Mouse (Mus musculus): ENCODE measurements around the gene Dnajb2. TPM values are rescaled to one million over a fixed set of nuclear protein-coding genes. Genes with fewer than 3 reads are reported as not detected.
"Not testable (repeated sequence)": the region's sequence is repeated elsewhere in the genome, so short reads cannot be mapped to it uniquely, and the experiment has no call there.

Dnajb2 gene
- total RNA-seq, 2 experiments from 2014 or later: 76.5 to 80.2 TPM

- no peak for DNase-seq (ENCODE audit: low spot score in 2 of 2)
- intact Hi-C loops (cut with DNase I): loop anchor here (5.0 kb wide), 1 partner anchor 35 kb away; no protein-coding TSS in a partner anchor
Observed at GRCm38 (mm10) chr1:75216797-75217585, 19.2 kb upstream of the Dnajb2 start.

- no peak for DNase-seq (ENCODE audit: low spot score in 2 of 2)
- intact Hi-C loops (cut with DNase I): loop anchor here (5.0 kb wide), 1 partner anchor 34 kb away; no protein-coding TSS in a partner anchor
Observed at GRCm38 (mm10) chr1:75217893-75218226, 18.3 kb upstream of the Dnajb2 start.

GRCm38 (mm10) chr1:75218227-75219001 lies 17.8 kb upstream of the Dnajb2 start:
- intact Hi-C loops (cut with DNase I): loop anchor here (5.0 kb wide), 1 partner anchor 34 kb away; no protein-coding TSS in a partner anchor
- DNase-seq (ENCODE audit: low spot score in 2 of 2): peak; percentile 60 to 82

- intact Hi-C loops (cut with DNase I): loop anchor here (5.0 kb wide), 1 partner anchor 33 kb away; no protein-coding TSS in a partner anchor
- peak; percentile 92 to 93 for DNase-seq (ENCODE audit: low spot score in 2 of 2)
Observed at GRCm38 (mm10) chr1:75219078-75219477, 17.1 kb upstream of the Dnajb2 start.

GRCm38 (mm10) chr1:75219531-75219930 lies 16.7 kb upstream of the Dnajb2 start, which contains the start of gene Tuba4a:
Gene Tuba4a, minus strand, starts transcription at chr1:75219865.
- intact Hi-C loops (cut with DNase I): loop anchor here (5.0 kb wide), 1 partner anchor 33 kb away; no protein-coding TSS in a partner anchor
- DNase-seq (ENCODE audit: low spot score in 2 of 2): no peak

- no peak for DNase-seq (ENCODE audit: low spot score in 2 of 2)
- intact Hi-C loops (cut with DNase I): loop anchor here (10.0 kb wide), 1 partner anchor 73 kb away; no protein-coding TSS in a partner anchor
Observed at GRCm38 (mm10) chr1:75221538-75221937, 14.7 kb upstream of the Dnajb2 start.

GRCm38 (mm10) chr1:75222926-75223325 lies 13.3 kb upstream of the Dnajb2 start:
- no peak for DNase-seq (ENCODE audit: low spot score in 2 of 2)
- intact Hi-C loops (cut with DNase I): loop anchor here (10.0 kb wide), 1 partner anchor 72 kb away; no protein-coding TSS in a partner anchor

GRCm38 (mm10) chr1:75223532-75223931 lies 12.7 kb upstream of the Dnajb2 start:
- intact Hi-C loops (cut with DNase I): loop anchor here (10.0 kb wide), 1 partner anchor 71 kb away; no protein-coding TSS in a partner anchor
- no peak for DNase-seq (ENCODE audit: low spot score in 2 of 2)

GRCm38 (mm10) chr1:75225473-75225872 lies 10.7 kb upstream of the Dnajb2 start:
- intact Hi-C loops (cut with DNase I): loop anchor here (10.0 kb wide), 1 partner anchor 69 kb away; no protein-coding TSS in a partner anchor
- no peak for DNase-seq (ENCODE audit: low spot score in 2 of 2)

GRCm38 (mm10) chr1:75226138-75226537 lies 10.1 kb upstream of the Dnajb2 start:
- no peak for DNase-seq (ENCODE audit: low spot score in 2 of 2)
- intact Hi-C loops (cut with DNase I): loop anchor here (10.0 kb wide), 1 partner anchor 69 kb away; no protein-coding TSS in a partner anchor

GRCm38 (mm10) chr1:75227653-75228052 lies 8.6 kb upstream of the Dnajb2 start:
- intact Hi-C loops (cut with DNase I): loop anchor here (10.0 kb wide), 1 partner anchor 67 kb away; no protein-coding TSS in a partner anchor

GRCm38 (mm10) chr1:75229158-75229557 lies 7.0 kb upstream of the Dnajb2 start:
- intact Hi-C loops (cut with DNase I): loop anchor here (10.0 kb wide), 1 partner anchor 66 kb away; no protein-coding TSS in a partner anchor
- no peak for DNase-seq (ENCODE audit: low spot score in 2 of 2)

More at GRCm38 (mm10) chr1:75227653-75228052, 8.6 kb upstream of the Dnajb2 start:
- DNase-seq (ENCODE audit: low spot score in 2 of 2): no peak

GRCm38 (mm10) chr1:75230335-75230994 lies 5.7 kb upstream of the Dnajb2 start:
- DNase-seq (ENCODE audit: low spot score in 2 of 2): no peak
- intact Hi-C loops (cut with DNase I): no loop called here

- no peak for DNase-seq (ENCODE audit: low spot score in 2 of 2)
- intact Hi-C loops (cut with DNase I): no loop called here
Observed at GRCm38 (mm10) chr1:75231224-75231623, 5.0 kb upstream of the Dnajb2 start.

- DNase-seq (ENCODE audit: low spot score in 2 of 2): no peak
- intact Hi-C loops (cut with DNase I): no loop called here
Observed at GRCm38 (mm10) chr1:75231664-75232152, 4.5 kb upstream of the Dnajb2 start, which contains the start of gene A630095N17Rik. Gene A630095N17Rik, minus strand, starts transcription at chr1:75232102.

GRCm38 (mm10) chr1:75232489-75232888 lies 3.7 kb upstream of the Dnajb2 start:
- intact Hi-C loops (cut with DNase I); DNase-seq (ENCODE audit: low spot score in 2 of 2): not testable (repeated sequence)

- intact Hi-C loops (cut with DNase I): no loop called here
- DNase-seq (ENCODE audit: low spot score in 2 of 2): peak; percentile 71 to 87
Observed at GRCm38 (mm10) chr1:75234606-75235005, 1.6 kb upstream of the Dnajb2 start.

- no peak for DNase-seq (ENCODE audit: low spot score in 2 of 2)
- intact Hi-C loops (cut with DNase I): no loop called here
Observed at GRCm38 (mm10) chr1:75239591-75239990, 3.4 kb downstream of the Dnajb2 start.

- no peak for DNase-seq (ENCODE audit: low spot score in 2 of 2)
- intact Hi-C loops (cut with DNase I): no loop called here
Observed at GRCm38 (mm10) chr1:75243411-75243810, 7.2 kb downstream of the Dnajb2 start.

All from left cerebral cortex, postnatal 14 days (tissue).